Mouse (Mus musculus) embryonic facial prominence, embryonic 13.5 days (tissue): ENCODE results near the gene Smim6. TPM values are rescaled to one million over a fixed set of nuclear protein-coding genes. Genes with fewer than 3 reads are reported as not detected.

Experiments used
- ATAC-seq: fragments of 200-750 bp; cut with Nextera tagmentation; 2 replicates; pipeline ENCODE4 v1.8.0; 2017; ENCODE audit warnings: low read depth; ENCODE audit not compliant: insufficient number of reproducible peaks, insufficient read depth, low FRiP score, low TSS enrichment
- H3K27ac ChIP-seq: fragments of 300-500 bp; sonication (generic); 2 replicates; pipeline ENCODE4 v1.5.1; 2015; ENCODE audit warnings: moderate library complexity, mild to moderate bottlenecking, inconsistent platforms
- H3K27me3 ChIP-seq: fragments of 300-500 bp; sonication (generic); 2 replicates; pipeline ENCODE4 v1.6.1; 2015; ENCODE audit warnings: mild to moderate bottlenecking, inconsistent platforms
- H3K36me3 ChIP-seq: fragments of 300-500 bp; sonication (generic); 2 replicates; pipeline ENCODE4 v1.6.1; 2015; ENCODE audit warnings: mild to moderate bottlenecking, inconsistent platforms
- H3K4me1 ChIP-seq: fragments of 300-500 bp; sonication (generic); 2 replicates; pipeline ENCODE4 v1.6.1; 2015; ENCODE audit warnings: inconsistent platforms
- H3K4me2 ChIP-seq: fragments of 300-500 bp; sonication (generic); 2 replicates; pipeline ENCODE4 v1.6.1; 2015; ENCODE audit warnings: moderate library complexity, mild to moderate bottlenecking, inconsistent platforms
- H3K4me3 ChIP-seq: fragments of 300-500 bp; sonication (generic); 2 replicates; pipeline ENCODE4 v1.5.1; 2015; ENCODE audit warnings: mild to moderate bottlenecking, inconsistent platforms
- H3K9ac ChIP-seq: fragments of 300-500 bp; sonication (generic); 2 replicates; pipeline ENCODE4 v1.6.1; 2015; ENCODE audit warnings: mild to moderate bottlenecking, inconsistent platforms
- H3K9me3 ChIP-seq: fragments of 300-500 bp; sonication (generic); 2 replicates; pipeline ENCODE4 v1.6.1; 2016; ENCODE audit warnings: inconsistent platforms
- WGBS: fragments of 180-500 bp; shearing (Covaris S2); methylation state at CpG from one replicate; pipeline ENCODE4 v1.1.7; 2015; ENCODE audit warnings: mixed read lengths; 5-methylcytosine and 5-hydroxymethylcytosine counted together
- polyA plus RNA-seq: library from polyadenylated mRNA; unstranded; fragments of >200 nt; fragmentation: Nextera tagmentation; extraction: Ambion mirVana; gene quantifications from 2 replicates; pipeline ENCODE4 v1.2.1, GENCODE M21; 2015

Smim6 gene
- polyA plus RNA-seq, 1 experiment from 2014 or later = 1.2 TPM

- no peak overlapping the region for H3K4me3 ChIP-seq
- WGBS = 84% methylated on average over 9 of the region's 9 CpGs
- H3K36me3 ChIP-seq = peaks cover 17% of the 10 kb centered on the region
- H3K4me2 ChIP-seq = no peak overlapping the region
- no peak for ATAC-seq
- H3K4me1 ChIP-seq = peaks cover 51% of the 10 kb centered on the region
- no peaks in the 10 kb centered on the region for H3K9me3 ChIP-seq
- H3K27me3 ChIP-seq = no peaks in the 10 kb centered on the region
- H3K27ac ChIP-seq = peak overlapping the region; percentile 55; the same call in 1 of the 2 replicates
- no peak overlapping the region for H3K9ac ChIP-seq
Measured at GRCm38 (mm10) chr11:115901338-115902161, 10.3 kb upstream of the Smim6 start.

GRCm38 (mm10) chr11:115902177-115902576 lies 9.6 kb upstream of the Smim6 start:
- Histone ChIP-seq H3K9ac (peak overlapping the region; percentile 11; the same call in 1 of the 2 replicates), H3K36me3 (peaks cover 11% of the 10 kb centered on the region), H3K4me1 (peaks cover 51% of the 10 kb centered on the region), H3K4me2 (no peak overlapping the region), H3K27ac (no peak overlapping the region), H3K9me3 (no peaks in the 10 kb centered on the region), H3K4me3 (no peak overlapping the region), H3K27me3 (no peaks in the 10 kb centered on the region)
- no peak for ATAC-seq
- WGBS = 81% methylated on average over 5 of the region's 5 CpGs

- H3K9ac ChIP-seq = peak overlapping the region; percentile 11; the same call in 1 of the 2 replicates
- peaks cover 51% of the 10 kb centered on the region for H3K4me1 ChIP-seq
- H3K4me2 ChIP-seq = no peak overlapping the region
- no peaks in the 10 kb centered on the region for H3K9me3 ChIP-seq
- ATAC-seq = no peak
- 82% methylated on average over 1 of the region's 1 CpGs for WGBS
- no peaks in the 10 kb centered on the region for H3K27me3 ChIP-seq
- no peak overlapping the region for H3K4me3 ChIP-seq
- no peak overlapping the region for H3K27ac ChIP-seq
- H3K36me3 ChIP-seq = peaks cover 5% of the 10 kb centered on the region
Measured at GRCm38 (mm10) chr11:115902831-115903230, 9.0 kb upstream of the Smim6 start.

- 68% methylated on average over 11 of the region's 11 CpGs for WGBS
- no peak for ATAC-seq
- Histone ChIP-seq H3K4me3 (no peak overlapping the region), H3K27ac (peak overlapping the region; percentile 80), H3K27me3 (no peaks in the 10 kb centered on the region), H3K9me3 (no peaks in the 10 kb centered on the region), H3K4me1 (peaks cover 51% of the 10 kb centered on the region), H3K9ac (0 out of 2 replicates have a peak overlapping the region, but pooled peaks have one; percentile 2), H3K36me3 (peaks cover 9% of the 10 kb centered on the region), H3K4me2 (no peak overlapping the region)
Measured at GRCm38 (mm10) chr11:115903384-115904230, 8.2 kb upstream of the Smim6 start.

GRCm38 (mm10) chr11:115904231-115904955 lies 7.4 kb upstream of the Smim6 start:
- H3K9me3 ChIP-seq = no peaks in the 10 kb centered on the region
- peak overlapping the region; percentile 32; the same call in 1 of the 2 replicates for H3K9ac ChIP-seq
- no peak for ATAC-seq
- H3K4me3 ChIP-seq = no peak overlapping the region
- 68% methylated on average over 8 of the region's 8 CpGs for WGBS
- H3K36me3 ChIP-seq = peaks cover 16% of the 10 kb centered on the region
- peak overlapping the region; percentile 80 for H3K27ac ChIP-seq
- no peak overlapping the region for H3K4me2 ChIP-seq
- peaks cover 51% of the 10 kb centered on the region for H3K4me1 ChIP-seq
- no peaks in the 10 kb centered on the region for H3K27me3 ChIP-seq

GRCm38 (mm10) chr11:115904956-115905790 lies 6.6 kb upstream of the Smim6 start:
- WGBS = 43% methylated on average over 16 of the region's 16 CpGs
- Histone ChIP-seq H3K9me3 (no peaks in the 10 kb centered on the region), H3K4me1 (peaks cover 43% of the 10 kb centered on the region), H3K4me2 (0 out of 2 replicates have a peak overlapping the region, but pooled peaks have one; percentile 7), H3K9ac (peak overlapping the region; percentile 32), H3K36me3 (peaks cover 16% of the 10 kb centered on the region), H3K4me3 (no peak overlapping the region), H3K27ac (peak overlapping the region; percentile 80), H3K27me3 (no peaks in the 10 kb centered on the region)
- peak; percentile 50; the same call in 1 of the 2 replicates for ATAC-seq

GRCm38 (mm10) chr11:115906116-115906515 lies 5.7 kb upstream of the Smim6 start:
- H3K9me3 ChIP-seq = no peaks in the 10 kb centered on the region
- no peak for ATAC-seq
- H3K36me3 ChIP-seq = peaks cover 18% of the 10 kb centered on the region
- H3K4me2 ChIP-seq = no peak overlapping the region
- H3K4me3 ChIP-seq = no peak overlapping the region
- H3K27me3 ChIP-seq = no peaks in the 10 kb centered on the region
- H3K4me1 ChIP-seq = peaks cover 33% of the 10 kb centered on the region
- WGBS = 76% methylated on average over 3 of the region's 3 CpGs
- no peak overlapping the region for H3K9ac ChIP-seq
- H3K27ac ChIP-seq = no peak overlapping the region

- H3K27ac ChIP-seq = no peak overlapping the region
- no peak overlapping the region for H3K4me3 ChIP-seq
- no peaks in the 10 kb centered on the region for H3K9me3 ChIP-seq
- 87% methylated on average over 5 of the region's 5 CpGs for WGBS
- peaks cover 22% of the 10 kb centered on the region for H3K36me3 ChIP-seq
- peaks cover 33% of the 10 kb centered on the region for H3K4me1 ChIP-seq
- H3K4me2 ChIP-seq = no peak overlapping the region
- ATAC-seq = no peak
- H3K9ac ChIP-seq = no peak overlapping the region
- H3K27me3 ChIP-seq = no peaks in the 10 kb centered on the region
Measured at GRCm38 (mm10) chr11:115906521-115906920, 5.3 kb upstream of the Smim6 start.

GRCm38 (mm10) chr11:115911134-115911561 lies 669 bp upstream of the Smim6 start:
- ATAC-seq = 0 out of 2 replicates have a peak, but pooled peaks have one; percentile 17
- H3K4me3 ChIP-seq = no peak overlapping the region
- H3K4me1 ChIP-seq = no peaks in the 10 kb centered on the region
- H3K36me3 ChIP-seq = peaks cover 53% of the 10 kb centered on the region
- no peak overlapping the region for H3K4me2 ChIP-seq
- no peak overlapping the region for H3K27ac ChIP-seq
- WGBS = 93% methylated on average over 5 of the region's 5 CpGs
- no peaks in the 10 kb centered on the region for H3K9me3 ChIP-seq
- H3K27me3 ChIP-seq = no peaks in the 10 kb centered on the region
- no peak overlapping the region for H3K9ac ChIP-seq

GRCm38 (mm10) chr11:115916579-115916978 lies 4.8 kb downstream of the Smim6 start:
- H3K36me3 ChIP-seq = peaks cover 50% of the 10 kb centered on the region
- no peak overlapping the region for H3K9ac ChIP-seq
- no peak for ATAC-seq
- H3K4me1 ChIP-seq = no peaks in the 10 kb centered on the region
- no peak overlapping the region for H3K27ac ChIP-seq
- no peak overlapping the region for H3K4me2 ChIP-seq
- H3K4me3 ChIP-seq = no peak overlapping the region
- H3K27me3 ChIP-seq = no peaks in the 10 kb centered on the region
- no peaks in the 10 kb centered on the region for H3K9me3 ChIP-seq
- WGBS = 91% methylated on average over 4 of the region's 4 CpGs
